Mouse (Mus musculus): ENCODE results near the gene Spsb2.
A peak's percentile ranks its signal among the peaks of the same experiment; 100 is the strongest.
"Not testable (repeated sequence)": the region's sequence is repeated elsewhere in the genome, so short reads cannot be mapped to it uniquely, and the experiment has no call there.

Spsb2 gene

GRCm38 (mm10) chr6:124816611-124817010 is 8.2 kb downstream of the Spsb2 start:
- no peak for DNase-seq (ENCODE audit: low read depth, low spot score)

- no peak for DNase-seq (ENCODE audit: low read depth, low spot score)
Observed at GRCm38 (mm10) chr6:124817125-124817524, 8.7 kb downstream of the Spsb2 start.

GRCm38 (mm10) chr6:124817563-124817962 is 9.1 kb downstream of the Spsb2 start:
- DNase-seq (ENCODE audit: low read depth, low spot score): no peak

GRCm38 (mm10) chr6:124817971-124818370 is 9.5 kb downstream of the Spsb2 start:
- no peak for DNase-seq (ENCODE audit: low read depth, low spot score)

- no peak for DNase-seq (ENCODE audit: low read depth, low spot score)
Observed at GRCm38 (mm10) chr6:124820891-124821290, 12.4 kb downstream of the Spsb2 start.

GRCm38 (mm10) chr6:124822049-124822448 is 13.6 kb downstream of the Spsb2 start:
- DNase-seq (ENCODE audit: low read depth, low spot score): no peak

- DNase-seq (ENCODE audit: low read depth, low spot score): no peak
Observed at GRCm38 (mm10) chr6:124828101-124828592, 19.7 kb downstream of the Spsb2 start.

- peak; percentile 100 for DNase-seq (ENCODE audit: low read depth, low spot score)
Observed at GRCm38 (mm10) chr6:124828868-124829798, 20.7 kb downstream of the Spsb2 start, which contains the start of the genes Usp5 and Cdca3. Gene Usp5 (minus strand): TSS chr6:124829484. Gene Cdca3 (plus strand): TSS chr6:124829547.

- DNase-seq (ENCODE audit: low read depth, low spot score): peak; percentile 96
Observed at GRCm38 (mm10) chr6:124829799-124830700, 21.6 kb downstream of the Spsb2 start.

GRCm38 (mm10) chr6:124831199-124831598 is 22.7 kb downstream of the Spsb2 start:
- DNase-seq (ENCODE audit: low read depth, low spot score): not testable (repeated sequence)

- no peak for DNase-seq (ENCODE audit: low read depth, low spot score)
Observed at GRCm38 (mm10) chr6:124831649-124832048, 23.2 kb downstream of the Spsb2 start.

- DNase-seq (ENCODE audit: low read depth, low spot score): no peak
Observed at GRCm38 (mm10) chr6:124834512-124835081, 26.1 kb downstream of the Spsb2 start.

GRCm38 (mm10) chr6:124835531-124835930 is 27.1 kb downstream of the Spsb2 start:
- no peak for DNase-seq (ENCODE audit: low read depth, low spot score)

GRCm38 (mm10) chr6:124836411-124836810 is 27.9 kb downstream of the Spsb2 start:
- DNase-seq (ENCODE audit: low read depth, low spot score): no peak

- DNase-seq (ENCODE audit: low read depth, low spot score): no peak
Observed at GRCm38 (mm10) chr6:124839805-124840204, 31.3 kb downstream of the Spsb2 start.

- no peak for DNase-seq (ENCODE audit: low read depth, low spot score)
Observed at GRCm38 (mm10) chr6:124840241-124841167, 32.0 kb downstream of the Spsb2 start, which contains the start of gene Gnb3. Gene Gnb3 (minus strand): TSS chr6:124840275.

- DNase-seq (ENCODE audit: low read depth, low spot score): peak; percentile 96
Observed at GRCm38 (mm10) chr6:124847305-124847704, 38.8 kb downstream of the Spsb2 start.

GRCm38 (mm10) chr6:124850535-124850934 is 42.1 kb downstream of the Spsb2 start:
- no peak for DNase-seq (ENCODE audit: low read depth, low spot score)

GRCm38 (mm10) chr6:124854647-124855046 is 46.2 kb downstream of the Spsb2 start:
- DNase-seq (ENCODE audit: low read depth, low spot score): no peak

- peak; percentile 59 for DNase-seq (ENCODE audit: low read depth, low spot score)
Observed at GRCm38 (mm10) chr6:124856321-124856720, 47.9 kb downstream of the Spsb2 start.

Data from mesoderm, embryonic 11.5 days (tissue).